Mouse (Mus musculus) layer of hippocampus, postnatal 10 days (tissue): Measurements from ENCODE around the gene Thrb. TPM values are rescaled to one million over a fixed set of nuclear protein-coding genes. Genes with fewer than 3 reads are reported as not detected.

Experiments used
- DNase-seq, 2 experiments: peaks; one replicate each; pipeline ENCODE4 v3.0.0; 2021; ENCODE audit warnings: low spot score in 2 of 2
- total RNA-seq, 2 experiments: library from RNA; stranded (reverse); gene quantifications; 2 replicates each; pipeline ENCODE4 v1.2.3; 2021

Gene Thrb
- total RNA-seq, 2 experiments from 2014 or later, result 33.2 to 34.1 TPM

- DNase-seq, result peak in 1 of 2 experiments; percentile 34
Observed at GRCm38 (mm10) chr14:17713297-17713904, 53.3 kb downstream of the Thrb start.

- DNase-seq, result no peak
Observed at GRCm38 (mm10) chr14:17719494-17719893, 59.4 kb downstream of the Thrb start.

- peak in 1 of 2 experiments; percentile 48 for DNase-seq
Observed at GRCm38 (mm10) chr14:17722824-17723445, 62.9 kb downstream of the Thrb start.

GRCm38 (mm10) chr14:17724577-17724976 is 64.5 kb downstream of the Thrb start:
- DNase-seq, result no peak

- no peak for DNase-seq
Observed at GRCm38 (mm10) chr14:17726906-17727305, 66.8 kb downstream of the Thrb start.

GRCm38 (mm10) chr14:17727878-17728277 is 67.8 kb downstream of the Thrb start:
- no peak for DNase-seq

GRCm38 (mm10) chr14:17728889-17729288 is 68.8 kb downstream of the Thrb start:
- no peak for DNase-seq

- DNase-seq, result no peak
Observed at GRCm38 (mm10) chr14:17731020-17731419, 71.0 kb downstream of the Thrb start.

GRCm38 (mm10) chr14:17733077-17733778 is 73.2 kb downstream of the Thrb start:
- no peak for DNase-seq

GRCm38 (mm10) chr14:17733779-17734137 is 73.7 kb downstream of the Thrb start:
- no peak for DNase-seq

GRCm38 (mm10) chr14:17735440-17735839 is 75.4 kb downstream of the Thrb start:
- DNase-seq, result no peak

- DNase-seq, result no peak
Observed at GRCm38 (mm10) chr14:17740903-17741302, 80.8 kb downstream of the Thrb start.

- DNase-seq, result no peak
Observed at GRCm38 (mm10) chr14:17742264-17742663, 82.2 kb downstream of the Thrb start.

- DNase-seq, result no peak
Observed at GRCm38 (mm10) chr14:17742902-17743712, 83.0 kb downstream of the Thrb start.

GRCm38 (mm10) chr14:17743713-17744158 is 83.7 kb downstream of the Thrb start:
- DNase-seq, result no peak

GRCm38 (mm10) chr14:17747922-17748321 is 87.9 kb downstream of the Thrb start:
- no peak for DNase-seq

- peak in 1 of 2 experiments; percentile 6 for DNase-seq
Observed at GRCm38 (mm10) chr14:17748945-17749344, 88.9 kb downstream of the Thrb start.

- no peak for DNase-seq
Observed at GRCm38 (mm10) chr14:17751911-17752310, 91.8 kb downstream of the Thrb start.

- no peak for DNase-seq
Observed at GRCm38 (mm10) chr14:17753429-17753828, 93.4 kb downstream of the Thrb start.

- DNase-seq, result no peak
Observed at GRCm38 (mm10) chr14:17756732-17757131, 96.7 kb downstream of the Thrb start.

GRCm38 (mm10) chr14:17767987-17768386 is 107.9 kb downstream of the Thrb start:
- no peak for DNase-seq

- no peak for DNase-seq
Observed at GRCm38 (mm10) chr14:17774404-17774803, 114.3 kb downstream of the Thrb start.
